Mouse (Mus musculus): ENCODE measurements around the gene Sars2.

DNA sequence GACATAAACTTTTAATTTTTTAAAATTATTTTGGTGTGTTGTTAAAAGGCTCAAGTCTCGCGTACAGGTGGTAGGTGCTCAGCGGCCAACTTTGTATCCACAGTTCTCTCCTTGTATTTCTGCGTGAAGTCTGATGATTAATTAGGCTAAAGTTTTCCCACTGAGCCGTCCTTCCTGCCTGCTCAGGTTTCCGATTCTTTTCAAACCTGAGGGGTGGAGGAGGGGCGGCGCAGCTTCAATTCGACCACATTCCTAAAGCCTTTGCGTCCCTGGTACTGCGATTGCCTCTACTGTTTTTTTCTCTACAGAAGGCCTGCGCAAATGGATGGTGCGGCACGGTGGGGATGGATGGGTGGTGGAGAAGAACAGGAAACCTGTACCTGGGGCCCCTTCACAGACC lies 47.4 kb upstream of the Sars2 start:
- no peak for TF ChIP-seq GATA1 (IDR thresholded peaks at IDR 0.05; ENCODE audit: borderline replicate concordance, low read length)
- TF ChIP-seq FLI1 (IDR thresholded peaks at IDR 0.05; ENCODE audit: low read length): no peak

All from megakaryocyte, embryonic 14.5 days (primary cell).